Mouse (Mus musculus) lung, embryonic 15.5 days (tissue): ENCODE measurements around the gene Lmbr1l. TPM values are rescaled to one million over a fixed set of nuclear protein-coding genes. Genes with fewer than 3 reads are reported as not detected.
"Not testable (repeated sequence)": the region's sequence is repeated elsewhere in the genome, so short reads cannot be mapped to it uniquely, and the experiment has no call there.

Experiments
- ATAC-seq: fragments of 200-750 bp; cut with Nextera tagmentation; 2 replicates; pipeline ENCODE4 v1.8.0; 2017; ENCODE audit warnings: moderate number of reproducible peaks, borderline replicate concordance; ENCODE audit not compliant: low FRiP score, low TSS enrichment; ENCODE audit errors: extremely low read depth
- H3K27ac ChIP-seq: fragments of 300-500 bp; sonication (generic); 2 replicates; pipeline ENCODE4 v1.5.1; 2015; ENCODE audit warnings: moderate library complexity, mild to moderate bottlenecking, inconsistent platforms
- H3K27me3 ChIP-seq: fragments of 300-500 bp; sonication (generic); 2 replicates; pipeline ENCODE4 v1.6.1; 2015; ENCODE audit warnings: inconsistent platforms
- H3K36me3 ChIP-seq: fragments of 300-500 bp; sonication (generic); 2 replicates; pipeline ENCODE4 v1.6.1; 2015; ENCODE audit warnings: inconsistent platforms
- H3K4me1 ChIP-seq: fragments of 300-500 bp; sonication (generic); 2 replicates; pipeline ENCODE4 v1.6.1; 2015; ENCODE audit warnings: inconsistent platforms
- H3K4me2 ChIP-seq: fragments of 300-500 bp; sonication (generic); 2 replicates; pipeline ENCODE4 v1.6.1; 2015; ENCODE audit warnings: inconsistent platforms, mild to moderate bottlenecking, moderate library complexity
- H3K4me3 ChIP-seq: fragments of 300-500 bp; sonication (generic); 2 replicates; pipeline ENCODE4 v1.5.1; 2015; ENCODE audit warnings: mild to moderate bottlenecking, inconsistent platforms
- H3K9ac ChIP-seq: fragments of 300-500 bp; sonication (generic); 2 replicates; pipeline ENCODE4 v1.6.1; 2015; ENCODE audit warnings: inconsistent platforms
- H3K9me3 ChIP-seq: fragments of 300-500 bp; sonication (generic); 2 replicates; pipeline ENCODE4 v1.6.1; 2016; ENCODE audit warnings: inconsistent platforms
- WGBS: fragments of 180-500 bp; shearing (Covaris S2); methylation state at CpG from one replicate; pipeline ENCODE4 v1.1.7; 2015; 5-methylcytosine and 5-hydroxymethylcytosine counted together
- polyA plus RNA-seq: library from polyadenylated mRNA; unstranded; fragments of >200 nt; fragmentation: Nextera tagmentation; extraction: Ambion mirVana; gene quantifications from 2 replicates; pipeline ENCODE4 v1.2.1, GENCODE M21; 2015

Gene Lmbr1l
- polyA plus RNA-seq, 1 experiment from 2014 or later = 15.8 TPM

- Histone ChIP-seq H3K4me1 (peaks cover 29% of the 10 kb centered on the region), H3K27ac (peak overlapping the region; percentile 97), H3K4me2 (peak overlapping the region; percentile 90), H3K36me3 (peaks cover 13% of the 10 kb centered on the region), H3K9ac (peak overlapping the region; percentile 79), H3K4me3 (peak overlapping the region; percentile 72)
- 5% methylated on average over 8 of the region's 9 CpGs for WGBS
- ATAC-seq = 0 out of 2 replicates have a peak, but pooled peaks have one; percentile 9
- not testable (repeated sequence) for H3K27me3 ChIP-seq, H3K9me3 ChIP-seq
These were observed 15.1 kb upstream of the Lmbr1l start for GRCm38 (mm10) chr15:98933004-98933671.

GRCm38 (mm10) chr15:98930998-98931397, 13.0 kb upstream of the Lmbr1l start:
- Histone ChIP-seq H3K9ac (0 out of 2 replicates have a peak overlapping the region, but pooled peaks have one; percentile 3), H3K27me3 (no peaks in the 10 kb centered on the region), H3K4me3 (no peak overlapping the region), H3K4me1 (peaks cover 27% of the 10 kb centered on the region), H3K4me2 (peak overlapping the region; percentile 21; the same call in 1 of the 2 replicates), H3K27ac (peak overlapping the region; percentile 12), H3K9me3 (no peaks in the 10 kb centered on the region), H3K36me3 (peaks cover 13% of the 10 kb centered on the region)
- 62% methylated on average over 3 of the region's 3 CpGs for WGBS
- no peak for ATAC-seq

- 39% methylated on average over 8 of the region's 8 CpGs for WGBS
These were observed 12.1 kb upstream of the Lmbr1l start for GRCm38 (mm10) chr15:98930017-98930734.

GRCm38 (mm10) chr15:98928598-98929240, 10.7 kb upstream of the Lmbr1l start:
- peaks cover 13% of the 10 kb centered on the region for H3K36me3 ChIP-seq
- H3K9ac ChIP-seq = no peak overlapping the region
- H3K4me3 ChIP-seq = no peak overlapping the region
- WGBS = 13% methylated on average over 13 of the region's 13 CpGs
- H3K4me1 ChIP-seq = peaks cover 17% of the 10 kb centered on the region
- no peaks in the 10 kb centered on the region for H3K27me3 ChIP-seq
- no peak overlapping the region for H3K4me2 ChIP-seq
- no peaks in the 10 kb centered on the region for H3K9me3 ChIP-seq
- 0 out of 2 replicates have a peak overlapping the region, but pooled peaks have one; percentile 18 for H3K27ac ChIP-seq
- ATAC-seq = peak; percentile 50; the same call in 1 of the 2 replicates

More at GRCm38 (mm10) chr15:98930017-98930734, 12.1 kb upstream of the Lmbr1l start:
- ATAC-seq = no peak
- H3K27me3 ChIP-seq = no peaks in the 10 kb centered on the region
- H3K9ac ChIP-seq = no peak overlapping the region
- peaks cover 19% of the 10 kb centered on the region for H3K4me1 ChIP-seq
- no peak overlapping the region for H3K4me3 ChIP-seq
- no peaks in the 10 kb centered on the region for H3K9me3 ChIP-seq
- H3K36me3 ChIP-seq = peaks cover 13% of the 10 kb centered on the region
- H3K4me2 ChIP-seq = no peak overlapping the region
- peak overlapping the region; percentile 12; the same call in 1 of the 2 replicates for H3K27ac ChIP-seq

- H3K4me3 ChIP-seq = no peak overlapping the region
- no peak overlapping the region for H3K9ac ChIP-seq
- peaks cover 13% of the 10 kb centered on the region for H3K36me3 ChIP-seq
- no peaks in the 10 kb centered on the region for H3K27me3 ChIP-seq
- WGBS = 81% methylated on average over 5 of the region's 5 CpGs
- ATAC-seq = no peak
- H3K9me3 ChIP-seq = no peaks in the 10 kb centered on the region
- H3K27ac ChIP-seq = no peak overlapping the region
- no peak overlapping the region for H3K4me2 ChIP-seq
- peaks cover 17% of the 10 kb centered on the region for H3K4me1 ChIP-seq
These were observed 9.5 kb upstream of the Lmbr1l start for GRCm38 (mm10) chr15:98927566-98927965.

- no peaks in the 10 kb centered on the region for H3K36me3 ChIP-seq
- WGBS = 46% methylated on average over 3 of the region's 3 CpGs
- H3K4me3 ChIP-seq = no peak overlapping the region
- H3K9me3 ChIP-seq = no peaks in the 10 kb centered on the region
- H3K27ac ChIP-seq = no peak overlapping the region
- no peak for ATAC-seq
- H3K4me2 ChIP-seq = no peak overlapping the region
- H3K27me3 ChIP-seq = no peaks in the 10 kb centered on the region
- H3K4me1 ChIP-seq = peaks cover 7% of the 10 kb centered on the region
- H3K9ac ChIP-seq = no peak overlapping the region
These were observed 6.7 kb upstream of the Lmbr1l start for GRCm38 (mm10) chr15:98924682-98925081.

GRCm38 (mm10) chr15:98923031-98923537, 5.1 kb upstream of the Lmbr1l start:
- H3K9ac ChIP-seq = no peak overlapping the region
- peaks cover 7% of the 10 kb centered on the region; the same call in 1 of the 2 replicates for H3K4me1 ChIP-seq
- no peaks in the 10 kb centered on the region for H3K9me3 ChIP-seq
- WGBS = 71% methylated on average over 2 of the region's 2 CpGs
- H3K4me3 ChIP-seq = no peak overlapping the region
- H3K36me3 ChIP-seq = no peaks in the 10 kb centered on the region
- H3K27me3 ChIP-seq = no peaks in the 10 kb centered on the region
- no peak for ATAC-seq
- H3K27ac ChIP-seq = no peak overlapping the region
- no peak overlapping the region for H3K4me2 ChIP-seq

GRCm38 (mm10) chr15:98922581-98922980, 4.5 kb upstream of the Lmbr1l start:
- Histone ChIP-seq H3K4me3 (no peak overlapping the region), H3K27me3 (no peaks in the 10 kb centered on the region), H3K4me1 (peaks cover 7% of the 10 kb centered on the region; the same call in 1 of the 2 replicates), H3K9ac (no peak overlapping the region), H3K9me3 (no peaks in the 10 kb centered on the region), H3K27ac (no peak overlapping the region), H3K36me3 (no peaks in the 10 kb centered on the region), H3K4me2 (no peak overlapping the region)
- ATAC-seq = no peak
- WGBS = 40% methylated on average over 3 of the region's 3 CpGs

GRCm38 (mm10) chr15:98921510-98921909, 3.5 kb upstream of the Lmbr1l start:
- H3K36me3 ChIP-seq = no peaks in the 10 kb centered on the region
- H3K9ac ChIP-seq = no peak overlapping the region
- no peaks in the 10 kb centered on the region for H3K9me3 ChIP-seq
- no peak for ATAC-seq
- H3K27ac ChIP-seq = no peak overlapping the region
- H3K4me1 ChIP-seq = peaks cover 10% of the 10 kb centered on the region
- H3K4me2 ChIP-seq = no peak overlapping the region
- H3K4me3 ChIP-seq = no peak overlapping the region
- H3K27me3 ChIP-seq = no peaks in the 10 kb centered on the region
- 90% methylated on average over 5 of the region's 5 CpGs for WGBS

- H3K27me3 ChIP-seq, H3K36me3 ChIP-seq, ATAC-seq, H3K9me3 ChIP-seq: not testable (repeated sequence)
- Histone ChIP-seq H3K27ac (peak overlapping the region; percentile 80), H3K4me2 (peak overlapping the region; percentile 70), H3K4me3 (peak overlapping the region; percentile 87), H3K9ac (peak overlapping the region; percentile 50), H3K4me1 (peaks cover 17% of the 10 kb centered on the region)
- 23% methylated on average over 8 of the region's 8 CpGs for WGBS
These were observed 466 bp upstream of the Lmbr1l start for GRCm38 (mm10) chr15:98918499-98918895.

GRCm38 (mm10) chr15:98917091-98917490, 940 bp downstream of the Lmbr1l start:
- peak overlapping the region; percentile 97 for H3K27ac ChIP-seq
- H3K4me2 ChIP-seq = peak overlapping the region; percentile 70
- H3K36me3 ChIP-seq = peaks cover 7% of the 10 kb centered on the region; the same call in 1 of the 2 replicates
- H3K9ac ChIP-seq = peak overlapping the region; percentile 72
- no peak for ATAC-seq
- no peaks in the 10 kb centered on the region for H3K9me3 ChIP-seq
- H3K27me3 ChIP-seq = no peaks in the 10 kb centered on the region
- WGBS = under 1% methylated on average over 14 of the region's 14 CpGs
- peaks cover 17% of the 10 kb centered on the region for H3K4me1 ChIP-seq
- peak overlapping the region; percentile 87 for H3K4me3 ChIP-seq
